Mouse (Mus musculus) spleen, adult 12 weeks (tissue): Measurements from ENCODE around the gene Morn2.

ENCODE experiments used
- DNase-seq: peaks from one replicate; pipeline ENCODE4 v3.0.0; 2022; ENCODE audit warnings: low spot score

Gene Morn2

DNA sequence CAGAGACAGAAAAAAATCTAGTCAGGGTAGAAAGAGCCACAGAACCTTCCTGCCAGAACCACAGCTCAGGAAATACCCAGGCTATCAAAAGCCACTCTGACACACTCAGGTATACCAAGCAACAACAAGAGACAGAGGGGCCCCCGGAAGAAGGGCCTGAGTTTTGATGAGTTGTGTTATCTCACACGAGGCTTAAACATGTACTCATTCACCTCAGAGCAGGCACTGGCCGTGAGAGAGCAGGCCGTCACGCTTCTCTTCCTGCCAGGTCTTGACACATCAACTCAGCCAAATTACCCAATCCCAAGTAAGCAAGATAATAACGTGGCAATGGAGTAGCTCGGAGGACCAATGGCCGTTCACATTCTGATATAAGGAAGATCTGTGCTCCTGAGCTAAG lies 33.7 kb downstream of the Morn2 start:
- DNase-seq, result no peak

DNA sequence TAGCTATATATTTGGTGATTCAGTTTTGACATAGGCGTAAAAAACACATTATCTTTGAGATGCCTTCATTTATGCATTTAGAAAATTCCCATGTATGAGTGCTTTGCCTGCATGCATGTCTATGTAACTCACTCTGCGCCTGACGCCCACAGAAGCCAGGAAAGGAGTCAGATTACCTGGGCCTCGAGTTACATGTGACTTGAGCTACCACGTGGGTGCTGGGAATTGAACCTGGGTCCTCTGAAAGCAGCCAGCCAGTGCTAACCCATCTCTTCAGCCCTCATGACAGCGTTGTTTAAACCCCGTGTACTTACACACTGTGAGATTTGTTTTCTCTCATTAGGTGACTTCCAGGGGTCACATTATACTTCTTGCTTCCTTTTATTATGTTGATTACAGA lies 34.5 kb downstream of the Morn2 start:
- DNase-seq, result no peak

DNA sequence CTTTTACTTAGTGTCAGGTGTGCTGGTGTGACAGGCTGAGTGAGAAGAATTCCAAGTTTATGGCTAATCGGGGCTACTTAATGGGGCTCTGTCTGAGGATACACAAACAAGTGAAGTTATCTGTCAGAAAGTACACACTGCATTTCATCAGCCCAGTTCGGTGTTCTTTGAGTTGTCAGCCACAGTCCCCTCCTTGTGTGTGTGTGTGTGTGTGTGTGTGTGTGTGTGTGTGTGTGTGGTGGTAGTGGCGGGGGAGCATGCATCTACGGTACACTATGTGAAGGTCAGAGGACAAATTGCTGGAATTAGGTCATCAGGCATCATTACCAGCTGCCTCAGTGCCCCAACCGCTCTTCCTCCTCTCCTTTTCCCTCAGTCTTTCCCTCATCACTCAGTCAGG lies 35.5 kb downstream of the Morn2 start:
- no peak for DNase-seq

DNA sequence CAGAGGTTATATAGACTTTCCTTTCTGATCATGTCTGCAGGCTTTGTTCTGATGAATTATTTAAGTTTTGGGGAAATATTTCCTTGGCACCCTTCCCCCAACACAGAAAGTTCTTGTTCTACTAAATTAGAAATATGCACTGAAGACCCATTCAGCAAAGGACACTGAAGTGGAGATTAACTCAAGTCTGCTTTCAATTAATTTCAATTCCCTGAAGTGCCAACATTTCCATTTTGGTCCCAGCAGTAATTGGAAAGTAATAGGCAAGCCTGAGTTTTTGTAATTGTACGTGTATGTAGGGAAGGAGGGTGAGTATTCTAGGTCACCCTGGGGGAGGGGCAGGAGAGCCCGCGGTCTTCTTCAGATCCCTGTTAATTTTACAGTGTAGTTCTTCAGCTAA lies 36.4 kb downstream of the Morn2 start:
- DNase-seq, result no peak

DNA sequence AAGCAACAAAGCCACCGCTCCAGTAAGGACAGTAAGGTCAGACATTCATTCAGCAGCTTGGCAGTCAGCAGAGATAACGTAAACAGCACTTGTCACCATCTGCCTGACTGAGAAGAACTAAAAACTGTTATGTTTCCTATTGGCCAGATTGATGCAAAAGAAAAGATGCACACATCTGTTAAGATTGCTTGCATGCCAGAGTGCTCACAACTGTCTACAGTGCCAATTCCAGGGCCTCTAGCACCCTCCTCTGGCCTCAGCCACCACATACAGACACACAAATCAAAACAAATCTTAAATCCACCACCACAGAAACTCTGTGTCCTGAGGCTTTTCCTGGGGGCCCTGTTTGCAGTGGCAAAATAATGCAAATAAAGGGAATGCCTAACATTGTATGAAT lies 42.4 kb downstream of the Morn2 start:
- DNase-seq, result no peak

DNA sequence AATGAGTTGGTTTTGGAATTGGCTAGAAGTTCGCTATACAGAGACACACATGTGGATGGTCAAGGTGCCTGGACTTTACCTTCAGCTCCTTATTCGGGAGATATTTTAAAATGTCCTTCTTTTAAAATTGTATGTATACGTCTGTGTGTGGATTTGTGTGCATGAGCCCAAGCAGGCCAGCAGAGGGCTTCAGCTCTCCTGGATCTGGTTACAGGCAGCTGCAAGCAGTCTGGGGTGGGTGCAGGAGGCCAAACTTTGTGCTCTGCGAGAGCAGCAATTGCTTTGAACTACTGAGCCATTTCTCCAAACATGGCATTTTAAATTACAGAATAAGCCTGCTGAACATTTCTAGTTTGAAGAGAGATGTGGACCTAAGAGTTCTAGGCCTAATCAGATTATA lies 55.3 kb downstream of the Morn2 start:
- no peak for DNase-seq

DNA sequence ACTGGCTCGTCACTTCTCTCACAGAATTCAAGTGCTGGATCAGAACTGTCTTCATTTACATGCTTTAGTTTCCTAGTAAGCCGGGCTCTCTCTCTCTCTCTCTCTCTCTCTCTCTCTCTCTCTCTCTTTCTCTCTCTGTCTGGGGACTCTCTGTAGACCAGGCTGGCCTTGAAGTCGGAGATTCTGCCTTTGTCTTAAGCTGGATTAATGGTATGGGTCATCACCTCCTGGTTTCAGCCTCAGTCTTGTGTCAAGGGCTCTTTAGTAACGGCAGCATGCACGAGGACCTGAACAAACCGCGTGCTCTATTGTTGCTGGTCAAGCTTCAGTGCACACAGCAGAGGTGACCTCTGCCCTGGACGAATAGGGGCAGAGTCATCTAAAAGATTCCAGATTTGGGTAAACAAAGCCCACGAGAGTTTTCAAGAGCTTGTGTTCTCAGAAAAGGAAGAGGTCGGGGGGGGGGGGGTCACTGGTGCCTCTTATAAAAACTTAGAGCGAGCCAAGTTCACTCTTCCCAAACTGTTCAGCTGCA lies 56.7 kb downstream of the Morn2 start:
- no peak for DNase-seq
